Mouse (Mus musculus) MEL (cell line): ENCODE measurements around the gene Spag9. TPM values are rescaled to one million over a fixed set of nuclear protein-coding genes. Genes with fewer than 3 reads are reported as not detected.

Experiments
- DNase-seq: peaks from one replicate; pipeline ENCODE4 v3.0.0; 2011; ENCODE audit warnings: low read depth, low spot score
- H3K27ac ChIP-seq: 2 replicates; pipeline ENCODE4 v1.5.1; 2012; ENCODE audit warnings: low read depth, mild to moderate bottlenecking, control low read depth, low read length, moderate library complexity; ENCODE audit not compliant: control insufficient read depth
- H3K27me3 ChIP-seq, 2 experiments: fragments of 150-350 bp in 1 of 2; sonication (generic) in 1 of 2; 2 replicates each; pipeline ENCODE4 v1.6.1; 2012; ENCODE audit warnings: low read length in 2 of 2, mild to moderate bottlenecking in 2 of 2, improper control_type of control experiment in 1 of 2, moderate library complexity in 1 of 2; ENCODE audit not compliant: insufficient read depth in 2 of 2, control insufficient read depth in 1 of 2
- H3K36me3 ChIP-seq, 2 experiments: 2 replicates each; pipeline ENCODE4 v1.6.1; 2012 to 2014; ENCODE audit warnings: low read length in 2 of 2, improper control_type of control experiment in 1 of 2, inconsistent platforms in 1 of 2, mild to moderate bottlenecking in 1 of 2; ENCODE audit not compliant: insufficient read depth in 2 of 2, control insufficient read depth in 1 of 2
- H3K4me1 ChIP-seq, 2 experiments: fragments of 150-350 bp in 1 of 2; sonication (generic) in 1 of 2; 2 replicates each; pipeline ENCODE4 v1.6.1; 2012; ENCODE audit warnings: low read length in 2 of 2, improper control_type of control experiment in 1 of 2, mild to moderate bottlenecking in 1 of 2; ENCODE audit not compliant: insufficient read depth in 2 of 2, control insufficient read depth in 1 of 2
- H3K4me3 ChIP-seq, 2 experiments: fragments of 150-350 bp in 1 of 2; sonication (generic) in 1 of 2; 2 replicates each; pipeline ENCODE4 v1.5.1; 2012; ENCODE audit warnings: low read depth in 2 of 2, low read length in 2 of 2, mild to moderate bottlenecking in 2 of 2, moderate library complexity in 2 of 2, control low read depth in 1 of 2, improper control_type of control experiment in 1 of 2; ENCODE audit not compliant: control insufficient read depth in 1 of 2, insufficient read depth in 1 of 2
- H3K79me2 ChIP-seq: 2 replicates; pipeline ENCODE4 v1.6.1; 2012; ENCODE audit warnings: mild to moderate bottlenecking, low read length, moderate library complexity; ENCODE audit not compliant: control insufficient read depth, poor library complexity, insufficient read depth
- H3K9ac ChIP-seq: 2 replicates; pipeline ENCODE4 v1.6.1; 2012; ENCODE audit warnings: low read depth, mild to moderate bottlenecking, control low read depth, low read length, moderate library complexity; ENCODE audit not compliant: control insufficient read depth, poor library complexity, severe bottlenecking
- H3K9me3 ChIP-seq: fragments of 150-350 bp; sonication (generic); replicated peaks from 2 replicates; pipeline ENCODE4 v1.6.1; 2012; ENCODE audit warnings: mild to moderate bottlenecking, low read length, improper control_type of control experiment, moderate library complexity; ENCODE audit not compliant: insufficient read depth
- CHD1 ChIP-seq: IDR thresholded peaks from 2 replicates; pipeline ENCODE4 v1.6.1; 2012; ENCODE audit warnings: low read depth, mild to moderate bottlenecking, inconsistent platforms, low read length, improper control_type of control experiment
- EP300 ChIP-seq, 2 experiments: IDR thresholded peaks; 2 replicates each; pipeline ENCODE4 v1.6.1; 2011; ENCODE audit warnings: improper control_type of control experiment in 2 of 2, low read length in 2 of 2, low read depth in 1 of 2, mild to moderate bottlenecking in 1 of 2
- GATA1 ChIP-seq: IDR thresholded peaks from 2 replicates; pipeline ENCODE4 v1.6.1; 2011; ENCODE audit warnings: low read depth, low read length, improper control_type of control experiment
- JUND ChIP-seq: IDR thresholded peaks from 2 replicates; pipeline ENCODE4 v1.6.1; 2011; ENCODE audit warnings: low read depth, mild to moderate bottlenecking, improper control_type of control experiment, low read length
- MAZ ChIP-seq: IDR thresholded peaks from 2 replicates; pipeline ENCODE4 v1.6.1; 2012; ENCODE audit warnings: low read depth, mild to moderate bottlenecking, inconsistent platforms, low read length, improper control_type of control experiment
- NELFE ChIP-seq: IDR thresholded peaks from 2 replicates; pipeline ENCODE4 v1.6.1; 2011; ENCODE audit warnings: low read depth, low read length, improper control_type of control experiment
- POLR2AphosphoS2 ChIP-seq: IDR thresholded peaks from 2 replicates; pipeline ENCODE4 v1.6.1; 2011; ENCODE audit warnings: low read length, improper control_type of control experiment
- RCOR1 ChIP-seq: IDR thresholded peaks from 2 replicates; pipeline ENCODE4 v1.6.1; 2012; ENCODE audit warnings: low read depth, mild to moderate bottlenecking, inconsistent platforms, low read length, improper control_type of control experiment
- SIN3A ChIP-seq: IDR thresholded peaks from 2 replicates; pipeline ENCODE4 v1.6.1; 2012; ENCODE audit warnings: low read length, improper control_type of control experiment, inconsistent platforms
- USF1 ChIP-seq: IDR thresholded peaks from 2 replicates; pipeline ENCODE4 v1.6.1; 2014; ENCODE audit warnings: low read depth, mild to moderate bottlenecking, inconsistent platforms, low read length, improper control_type of control experiment, moderate library complexity
- USF2 ChIP-seq, 2 experiments: IDR thresholded peaks; 2 replicates each; pipeline ENCODE4 v1.6.1; 2011 to 2012; ENCODE audit warnings: improper control_type of control experiment in 2 of 2, low read length in 2 of 2, borderline replicate concordance in 1 of 2, inconsistent platforms in 1 of 2, low read depth in 1 of 2, mild to moderate bottlenecking in 1 of 2; ENCODE audit not compliant: insufficient read depth in 1 of 2
- ZKSCAN1 ChIP-seq: IDR thresholded peaks from 2 replicates; pipeline ENCODE4 v1.6.1; 2012; ENCODE audit warnings: low read depth, mild to moderate bottlenecking, inconsistent platforms, low read length, improper control_type of control experiment, moderate library complexity
- polyA plus RNA-seq, 2 experiments: library from polyadenylated mRNA; stranded (reverse) in 1 of 2; unstranded in 1 of 2; fragments of >175 nt in 1 of 2; fragments of >200 nt in 1 of 2; gene quantifications; 2 replicates each; pipeline versions ENCODE4 v1.2.1 to v1.2.4; 2012; ENCODE audit warnings: low replicate concordance in 2 of 2, low read depth in 1 of 2; ENCODE audit not compliant: insufficient read length in 2 of 2, insufficient read depth in 1 of 2, missing spikeins in 1 of 2
- total RNA-seq: library from RNA; depleted of rRNA; stranded (reverse); fragments of 300-350 nt; gene quantifications from 2 replicates; pipeline ENCODE4 v1.2.3, GENCODE M21; 2012

Spag9 gene
- total and polyA plus RNA-seq, 3 experiments, result 18.9 to 279 (median 20.6) TPM

DNA sequence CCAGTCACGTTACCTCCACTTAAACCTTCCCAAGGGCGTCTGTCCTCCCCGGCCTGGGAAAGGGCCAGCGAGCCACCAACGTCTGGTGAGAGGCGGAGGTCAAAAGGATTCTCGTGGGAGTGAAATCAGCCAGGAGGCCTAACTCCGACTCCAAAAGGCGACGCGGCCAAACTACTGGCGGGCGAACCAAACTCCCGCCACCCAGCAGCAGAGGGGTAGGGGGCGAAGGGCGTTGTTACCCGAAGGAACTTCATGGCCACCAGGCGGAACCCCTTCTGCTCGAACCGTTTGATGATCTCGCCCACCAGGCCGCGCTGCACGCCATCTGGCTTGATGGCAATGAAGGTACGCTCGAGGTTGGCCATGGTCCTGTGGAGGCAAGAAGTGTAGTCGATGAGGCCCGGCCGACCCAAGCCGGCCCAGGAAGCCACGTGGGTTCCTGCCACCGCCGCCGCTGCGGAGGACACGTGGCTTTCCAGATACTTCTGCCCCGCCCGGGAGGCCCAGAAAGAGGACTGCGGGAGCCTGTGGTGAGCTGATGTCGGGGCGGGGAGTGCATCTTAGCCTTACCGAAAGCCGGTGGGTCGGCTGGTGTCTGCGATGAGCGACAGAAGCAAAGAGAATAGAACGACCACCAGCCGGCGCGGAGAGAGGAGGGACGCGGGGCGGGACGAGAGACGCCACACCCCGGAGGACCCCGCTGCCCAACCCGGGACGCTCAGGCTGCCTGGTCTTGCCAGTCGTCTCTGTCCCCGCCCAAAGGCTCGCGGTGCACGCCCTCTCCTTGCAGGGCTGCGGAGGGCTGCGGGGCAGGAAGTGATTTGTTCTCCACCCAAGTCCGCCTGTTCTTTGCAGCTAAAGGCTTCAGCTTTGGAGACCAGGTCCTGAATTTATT, 40.4 kb upstream of the Spag9 start (continued):
- TF ChIP-seq SIN3A, result peak; percentile 98
- TF ChIP-seq CHD1, result no peak; the same call in 1 of the 2 replicates
- no peak; the same call in 1 of the 2 replicates for TF ChIP-seq MAZ
- no peak for TF ChIP-seq ZKSCAN1
- peak; percentile 33; the same call in 1 of the 2 replicates for TF ChIP-seq POLR2AphosphoS2

DNA sequence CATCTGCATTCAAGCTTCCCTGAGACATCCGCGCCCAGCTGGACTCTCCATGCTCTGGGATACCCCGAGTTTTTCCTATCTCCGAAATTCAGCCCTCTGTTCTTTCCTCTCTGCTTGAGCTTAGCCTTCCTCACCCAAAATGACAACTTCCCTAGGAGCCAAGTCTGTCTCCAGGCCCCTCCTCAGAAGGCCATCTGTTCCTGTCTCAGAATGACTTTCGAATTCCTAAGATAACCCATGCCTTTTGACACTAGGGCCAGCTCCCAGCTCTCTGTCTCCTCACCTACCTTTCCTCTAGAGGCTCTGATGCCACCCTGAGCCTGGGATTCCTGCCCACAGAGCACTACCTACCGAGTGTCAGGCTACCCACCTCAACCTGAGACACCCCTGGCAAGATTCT, 39.7 kb upstream of the Spag9 start, which contains the start of gene Nme2:
Nme2 (minus strand) TSS at position 101 of the 400 bp plus-strand sequence.
- H3K79me2 ChIP-seq, result peaks cover 26% of the 10 kb centered on the region
- TF ChIP-seq RCOR1 (0 out of 2 replicates have a peak, but pooled peaks have one; percentile 5), JUND (no peak; the same call in 1 of the 2 replicates), EP300 (IDR thresholded peaks at IDR 0.05; ENCODE audit: low read depth in 1 of 2, low read length in 2 of 2) (0 out of 4 replicates have a peak, but pooled peaks of 1 of the 2 experiments have one; percentile 15), NELFE (0 out of 2 replicates have a peak, but pooled peaks have one; percentile 6)
- TF ChIP-seq, all 39 proteins: peak for 3
- Histone ChIP-seq H3K27me3 (no peaks in the 10 kb centered on the region), H3K9ac (peak within 1 kb of the TSS; percentile 87), H3K27ac (peak within 1 kb of the TSS; percentile 83), H3K9me3 (no peaks in the 10 kb centered on the region), H3K36me3 (peaks cover 14 to 21% of the 10 kb centered on the region in 2 experiments), H3K4me1 (peaks cover 0 to 33% of the 10 kb centered on the region in 2 experiments; a peak in 3 of 4 replicates), H3K4me3 (peak within 1 kb of the TSS; percentile 83 to 98)
- DNase-seq, result no peak

DNA sequence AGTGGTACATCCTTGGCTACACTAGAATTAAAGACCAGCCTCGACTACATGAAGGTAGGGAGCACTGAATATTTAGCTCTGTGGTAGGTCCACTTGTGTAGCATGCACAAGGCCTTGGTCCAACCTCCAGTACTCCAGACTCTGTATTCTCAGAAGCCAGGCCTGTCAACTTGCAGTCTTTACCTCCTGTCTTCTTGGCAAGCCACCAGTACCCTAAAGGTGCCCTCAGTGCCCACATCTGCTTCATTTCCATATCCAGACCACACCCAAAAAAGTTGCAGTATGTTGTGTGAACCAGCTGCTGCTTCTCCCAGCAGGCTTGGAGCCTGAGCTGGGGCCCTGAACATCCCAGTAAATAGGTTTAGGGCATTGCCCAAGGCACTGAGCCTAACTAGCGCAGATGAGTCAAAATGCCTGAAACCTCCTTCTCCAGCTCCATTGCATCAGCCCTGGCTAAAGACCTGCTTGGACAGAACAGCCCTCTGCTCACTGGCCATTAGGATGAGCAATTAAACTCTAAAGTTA, 38.8 kb upstream of the Spag9 start:
- H3K36me3 ChIP-seq, result peaks cover 17 to 20% of the 10 kb centered on the region in 2 experiments

More for the DNA sequence above, 38.8 kb upstream of the Spag9 start:
- TF ChIP-seq MAZ (no peak), USF1 (no peak), NELFE (no peak), USF2 (IDR thresholded peaks at IDR 0.05; ENCODE audit: borderline replicate concordance in 1 of 2, insufficient read depth in 1 of 2, low read depth in 1 of 2, low read length in 2 of 2) (no peak), GATA1 (no peak), RCOR1 (no peak), POLR2AphosphoS2 (peak; percentile 58)
- TF ChIP-seq, all 39 proteins: peak for 1
- no peak overlapping the region for H3K4me3 ChIP-seq
- H3K27ac ChIP-seq, result no peak overlapping the region
- H3K79me2 ChIP-seq, result peaks cover 26% of the 10 kb centered on the region
- H3K27me3 ChIP-seq, result no peaks in the 10 kb centered on the region
- H3K4me1 ChIP-seq, result peaks cover 0 to 32% of the 10 kb centered on the region in 2 experiments; a peak in 3 of 4 replicates
- no peaks in the 10 kb centered on the region for H3K9me3 ChIP-seq
- DNase-seq, result peak; percentile 57
- no peak overlapping the region for H3K9ac ChIP-seq
